Mouse (Mus musculus): ENCODE data around the gene Grb10. TPM values are rescaled to one million over a fixed set of nuclear protein-coding genes. Genes with fewer than 3 reads are reported as not detected.

The Grb10 gene
- polyA plus RNA-seq, 1 experiment from 2014 or later, result 39.4 TPM

- Histone ChIP-seq H3K27ac (ENCODE audit: low read depth, low read length) (no peak overlapping the region), H3K36me3 (ENCODE audit: control insufficient read depth, insufficient read depth, low read length) (no peaks in the 10 kb centered on the region), H3K4me2 (ENCODE audit: low read depth, low read length) (no peak overlapping the region), H3K27me3 (ENCODE audit: control insufficient read depth, insufficient read depth, low read length) (no peaks in the 10 kb centered on the region), H3K4me3 (ENCODE audit: low read depth, low read length) (no peak overlapping the region), H3K9me3 (ENCODE audit: control insufficient read depth, low read length) (no peaks in the 10 kb centered on the region), H3K4me1 (ENCODE audit: control insufficient read depth, insufficient read depth, low read length) (no peaks in the 10 kb centered on the region), H3K9ac (replicated peaks; ENCODE audit: low read depth, low read length) (no peak overlapping the region)
- no peak for ATAC-seq (ENCODE audit: low read depth)
- WGBS, result 35% methylated on average over 6 of the region's 6 CpGs
Measured at GRCm38 (mm10) chr11:11942320-11943217, 95.9 kb downstream of the Grb10 start.

GRCm38 (mm10) chr11:11940833-11941681 is 97.4 kb downstream of the Grb10 start:
- Histone ChIP-seq H3K9me3 (ENCODE audit: control insufficient read depth, low read length) (no peaks in the 10 kb centered on the region), H3K4me3 (ENCODE audit: low read depth, low read length) (no peak overlapping the region), H3K4me2 (ENCODE audit: low read depth, low read length) (no peak overlapping the region), H3K36me3 (ENCODE audit: control insufficient read depth, insufficient read depth, low read length) (no peaks in the 10 kb centered on the region), H3K27ac (ENCODE audit: low read depth, low read length) (no peak overlapping the region), H3K4me1 (ENCODE audit: control insufficient read depth, insufficient read depth, low read length) (no peaks in the 10 kb centered on the region), H3K27me3 (ENCODE audit: control insufficient read depth, insufficient read depth, low read length) (no peaks in the 10 kb centered on the region), H3K9ac (replicated peaks; ENCODE audit: low read depth, low read length) (no peak overlapping the region)
- 17% methylated on average over 5 of the region's 5 CpGs for WGBS
- ATAC-seq (ENCODE audit: low read depth), result no peak

DNA sequence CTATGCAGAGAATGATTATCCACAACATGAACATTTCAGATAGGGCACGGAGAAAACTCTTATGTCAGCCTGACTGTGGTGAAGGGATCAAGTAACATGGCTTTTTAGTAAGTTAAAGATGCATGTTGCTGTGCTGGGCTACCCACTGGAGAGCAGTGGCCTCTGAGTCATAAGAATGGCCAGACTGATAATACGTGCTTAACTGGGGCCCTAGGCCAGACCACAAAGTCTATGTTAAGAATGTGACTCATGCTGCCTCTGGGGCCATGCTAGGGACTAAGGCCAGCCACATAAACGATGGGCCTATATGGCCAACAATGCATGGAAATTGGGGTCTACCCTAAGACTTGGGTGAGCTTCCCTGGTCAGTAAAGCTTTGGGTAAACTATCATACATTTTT is 98.9 kb downstream of the Grb10 start:
- H3K36me3 ChIP-seq (ENCODE audit: control insufficient read depth, insufficient read depth, low read length), result no peaks in the 10 kb centered on the region
- 78% methylated on average over 3 of the region's 3 CpGs for WGBS
- H3K4me2 ChIP-seq (ENCODE audit: low read depth, low read length), result no peak overlapping the region
- H3K4me3 ChIP-seq (ENCODE audit: low read depth, low read length), result no peak overlapping the region
- no peaks in the 10 kb centered on the region for H3K4me1 ChIP-seq (ENCODE audit: control insufficient read depth, insufficient read depth, low read length)
- no peak overlapping the region for H3K27ac ChIP-seq (ENCODE audit: low read depth, low read length)
- no peaks in the 10 kb centered on the region for H3K27me3 ChIP-seq (ENCODE audit: control insufficient read depth, insufficient read depth, low read length)
- no peak for ATAC-seq (ENCODE audit: low read depth)
- H3K9me3 ChIP-seq (ENCODE audit: control insufficient read depth, low read length), result no peaks in the 10 kb centered on the region
- H3K9ac ChIP-seq (replicated peaks; ENCODE audit: low read depth, low read length), result no peak overlapping the region

- no peak overlapping the region for H3K27ac ChIP-seq (ENCODE audit: low read depth, low read length)
- WGBS, result 95% methylated on average over 1 of the region's 1 CpGs
- H3K4me1 ChIP-seq (ENCODE audit: control insufficient read depth, insufficient read depth, low read length), result no peaks in the 10 kb centered on the region
- H3K4me3 ChIP-seq (ENCODE audit: low read depth, low read length), result no peak overlapping the region
- H3K36me3 ChIP-seq (ENCODE audit: control insufficient read depth, insufficient read depth, low read length), result no peaks in the 10 kb centered on the region
- H3K9me3 ChIP-seq (ENCODE audit: control insufficient read depth, low read length), result no peaks in the 10 kb centered on the region
- no peak overlapping the region for H3K4me2 ChIP-seq (ENCODE audit: low read depth, low read length)
- no peak overlapping the region for H3K9ac ChIP-seq (replicated peaks; ENCODE audit: low read depth, low read length)
- no peak for ATAC-seq (ENCODE audit: low read depth)
- no peaks in the 10 kb centered on the region for H3K27me3 ChIP-seq (ENCODE audit: control insufficient read depth, insufficient read depth, low read length)
Measured at GRCm38 (mm10) chr11:11938591-11938990, 99.9 kb downstream of the Grb10 start.

- H3K27ac ChIP-seq (ENCODE audit: low read depth, low read length), result no peak overlapping the region
- H3K4me2 ChIP-seq (ENCODE audit: low read depth, low read length), result no peak overlapping the region
- H3K9me3 ChIP-seq (ENCODE audit: control insufficient read depth, low read length), result no peaks in the 10 kb centered on the region
- no peak overlapping the region for H3K9ac ChIP-seq (replicated peaks; ENCODE audit: low read depth, low read length)
- H3K36me3 ChIP-seq (ENCODE audit: control insufficient read depth, insufficient read depth, low read length), result no peaks in the 10 kb centered on the region
- 90% methylated on average over 10 of the region's 10 CpGs for WGBS
- H3K27me3 ChIP-seq (ENCODE audit: control insufficient read depth, insufficient read depth, low read length), result no peaks in the 10 kb centered on the region
- H3K4me1 ChIP-seq (ENCODE audit: control insufficient read depth, insufficient read depth, low read length), result no peaks in the 10 kb centered on the region
- ATAC-seq (ENCODE audit: low read depth), result no peak
- H3K4me3 ChIP-seq (ENCODE audit: low read depth, low read length), result no peak overlapping the region
Measured at GRCm38 (mm10) chr11:11937340-11938030, 101.0 kb downstream of the Grb10 start.

- no peak overlapping the region for H3K4me2 ChIP-seq (ENCODE audit: low read depth, low read length)
- ATAC-seq (ENCODE audit: low read depth), result no peak
- WGBS, result 85% methylated on average over 8 of the region's 8 CpGs
- H3K36me3 ChIP-seq (ENCODE audit: control insufficient read depth, insufficient read depth, low read length), result no peaks in the 10 kb centered on the region
- no peak overlapping the region for H3K4me3 ChIP-seq (ENCODE audit: low read depth, low read length)
- no peaks in the 10 kb centered on the region for H3K9me3 ChIP-seq (ENCODE audit: control insufficient read depth, low read length)
- no peak overlapping the region for H3K9ac ChIP-seq (replicated peaks; ENCODE audit: low read depth, low read length)
- no peak overlapping the region for H3K27ac ChIP-seq (ENCODE audit: low read depth, low read length)
- H3K4me1 ChIP-seq (ENCODE audit: control insufficient read depth, insufficient read depth, low read length), result no peaks in the 10 kb centered on the region
- H3K27me3 ChIP-seq (ENCODE audit: control insufficient read depth, insufficient read depth, low read length), result no peaks in the 10 kb centered on the region
Measured at GRCm38 (mm10) chr11:11934808-11935207, 103.7 kb downstream of the Grb10 start.

GRCm38 (mm10) chr11:11932102-11932789 is 106.2 kb downstream of the Grb10 start:
- Histone ChIP-seq H3K27me3 (ENCODE audit: control insufficient read depth, insufficient read depth, low read length) (no peaks in the 10 kb centered on the region), H3K27ac (ENCODE audit: low read depth, low read length) (no peak overlapping the region), H3K9me3 (ENCODE audit: control insufficient read depth, low read length) (no peaks in the 10 kb centered on the region), H3K4me2 (ENCODE audit: low read depth, low read length) (no peak overlapping the region), H3K4me1 (ENCODE audit: control insufficient read depth, insufficient read depth, low read length) (no peaks in the 10 kb centered on the region), H3K9ac (replicated peaks; ENCODE audit: low read depth, low read length) (no peak overlapping the region), H3K4me3 (ENCODE audit: low read depth, low read length) (no peak overlapping the region), H3K36me3 (ENCODE audit: control insufficient read depth, insufficient read depth, low read length) (no peaks in the 10 kb centered on the region)
- 49% methylated on average over 11 of the region's 11 CpGs for WGBS
- 0 out of 2 replicates have a peak, but pooled peaks have one; percentile 31 for ATAC-seq (ENCODE audit: low read depth)

- WGBS, result 38% methylated on average over 5 of the region's 5 CpGs
- Histone ChIP-seq H3K4me1 (ENCODE audit: control insufficient read depth, insufficient read depth, low read length) (no peaks in the 10 kb centered on the region), H3K9ac (replicated peaks; ENCODE audit: low read depth, low read length) (no peak overlapping the region), H3K27ac (ENCODE audit: low read depth, low read length) (no peak overlapping the region), H3K27me3 (ENCODE audit: control insufficient read depth, insufficient read depth, low read length) (no peaks in the 10 kb centered on the region), H3K9me3 (ENCODE audit: control insufficient read depth, low read length) (no peaks in the 10 kb centered on the region), H3K4me2 (ENCODE audit: low read depth, low read length) (no peak overlapping the region), H3K4me3 (ENCODE audit: low read depth, low read length) (no peak overlapping the region), H3K36me3 (ENCODE audit: control insufficient read depth, insufficient read depth, low read length) (no peaks in the 10 kb centered on the region)
- ATAC-seq (ENCODE audit: low read depth), result no peak
Measured at GRCm38 (mm10) chr11:11931688-11932087, 106.8 kb downstream of the Grb10 start.
